Mouse (Mus musculus) naive thymus-derived CD4-positive, alpha-beta T cell, adult 2 months (primary cell): Measurements from ENCODE around the gene Eng.

ENCODE experiments used
- DNase-seq: peaks from one replicate; pipeline ENCODE4 v3.0.0-alpha.2; 2011; ENCODE audit warnings: low read depth

Gene Eng

DNA sequence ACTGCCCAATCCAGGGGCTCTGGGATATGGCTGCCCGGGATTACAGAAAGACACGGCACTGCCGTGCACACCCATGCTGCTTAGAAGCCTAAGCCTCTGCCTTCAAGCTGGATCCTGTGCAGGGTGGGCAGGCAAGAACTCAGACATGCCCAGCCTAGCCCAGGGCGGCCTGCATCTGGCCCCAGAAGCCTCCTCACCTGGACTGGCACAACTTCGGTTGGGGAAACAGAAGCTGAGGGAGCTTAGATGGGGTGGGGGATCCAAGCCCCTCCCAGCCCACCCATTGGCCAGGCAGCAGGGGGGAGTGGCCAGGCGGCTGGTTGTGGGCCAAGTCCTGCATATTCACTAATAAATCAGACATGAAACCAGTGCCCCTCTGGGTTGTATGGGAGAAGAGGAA lies 35.4 kb downstream of the Eng start:
- no peak for DNase-seq

- DNase-seq = no peak
Measured at GRCm38 (mm10) chr2:32682721-32683417, 36.5 kb downstream of the Eng start.

DNA sequence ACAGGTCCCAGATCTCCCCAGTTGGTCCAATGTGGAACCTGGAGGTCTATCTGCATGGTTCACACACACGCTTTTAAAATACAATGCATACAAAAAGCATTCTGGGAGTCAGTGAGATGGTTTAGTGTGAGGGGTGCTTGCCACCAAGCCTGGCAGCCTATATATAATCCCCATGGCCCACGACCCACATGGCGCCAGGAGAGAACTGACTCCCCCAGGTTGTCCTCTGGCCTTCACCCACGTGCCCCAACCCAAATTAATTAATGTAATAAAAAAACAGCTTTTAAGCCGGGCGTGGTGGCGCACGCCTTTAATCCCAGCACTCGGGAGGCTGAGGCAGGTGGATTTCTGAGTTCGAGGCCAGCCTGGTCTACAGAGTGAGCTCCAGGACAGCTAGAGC lies 37.3 kb downstream of the Eng start:
- no peak for DNase-seq

DNA sequence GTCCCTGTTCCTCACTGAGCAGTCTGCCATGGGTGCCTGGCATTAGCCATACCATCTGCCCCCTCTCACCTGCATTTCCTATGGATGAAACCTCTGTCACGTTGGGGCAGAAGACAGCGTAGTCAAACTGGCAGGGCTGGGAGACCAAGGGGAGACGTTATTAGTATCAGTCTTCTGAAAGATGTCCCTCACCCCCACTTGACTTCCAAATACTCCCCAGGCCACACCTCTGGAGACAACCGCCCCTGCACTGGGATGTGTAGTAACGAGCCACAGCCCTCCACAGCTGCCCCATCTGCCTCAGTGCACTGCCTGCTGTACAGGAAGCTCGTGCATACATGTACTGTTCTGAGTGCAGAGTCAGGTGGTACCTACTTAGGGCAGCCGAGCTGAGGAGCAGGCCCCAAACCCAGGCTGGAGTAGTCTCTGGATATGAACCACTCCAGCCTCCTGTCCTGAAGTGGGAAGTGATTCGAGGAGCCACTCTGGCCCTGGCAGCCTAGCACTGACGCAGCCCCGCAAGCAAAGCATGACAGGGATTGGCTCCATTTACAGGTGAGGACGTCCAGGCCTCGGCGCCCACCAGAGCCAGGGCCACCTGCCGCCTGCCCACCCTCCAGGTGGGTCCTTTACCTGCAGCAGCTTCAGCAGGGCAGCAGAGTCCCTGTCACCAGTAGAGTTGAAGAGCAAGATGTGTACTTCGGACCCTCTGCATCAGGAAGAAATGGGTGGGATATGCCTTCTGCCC lies 38.5 kb downstream of the Eng start:
- no peak for DNase-seq

- DNase-seq = no peak
Measured at GRCm38 (mm10) chr2:32685807-32686206, 39.4 kb downstream of the Eng start.

DNA sequence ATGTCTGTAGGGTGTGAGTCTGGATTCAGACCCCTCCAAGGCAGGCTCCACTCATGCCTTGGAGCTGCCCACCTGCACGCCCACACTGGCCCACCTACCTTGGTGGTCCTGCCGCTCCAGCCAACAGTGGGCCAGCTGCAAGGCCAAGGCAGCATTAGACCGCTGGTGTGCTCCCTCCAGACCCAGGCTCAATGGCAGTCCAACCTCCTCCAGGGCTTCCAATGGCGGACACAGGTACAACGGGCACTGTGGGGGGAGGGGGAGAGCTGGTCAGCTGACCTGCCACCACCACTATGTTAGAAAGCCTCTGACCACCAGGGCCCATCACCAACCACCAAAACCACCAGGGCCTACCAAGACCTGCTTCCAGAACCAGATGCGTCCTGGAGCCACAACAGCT lies 40.2 kb downstream of the Eng start:
- DNase-seq = no peak

DNA sequence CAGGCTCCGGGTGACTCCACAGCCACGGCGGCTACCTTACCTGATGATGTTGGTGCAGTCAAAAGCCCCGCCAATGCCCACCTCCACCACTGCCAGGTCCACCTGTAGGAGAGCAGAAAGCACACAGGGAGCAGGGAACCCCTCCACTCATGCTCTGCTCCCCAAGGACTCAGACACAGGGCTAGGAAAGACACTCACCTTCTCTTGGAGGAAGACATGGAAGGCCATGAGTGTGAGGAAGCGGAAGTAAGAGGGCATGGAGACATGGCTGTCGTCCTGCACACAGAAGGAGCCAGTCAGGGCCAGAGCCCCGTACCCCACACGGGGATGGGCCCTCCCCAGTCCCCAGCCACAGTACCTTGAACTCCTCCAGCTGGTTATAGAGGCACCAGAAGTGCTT lies 41.2 kb downstream of the Eng start:
- DNase-seq = no peak

DNA sequence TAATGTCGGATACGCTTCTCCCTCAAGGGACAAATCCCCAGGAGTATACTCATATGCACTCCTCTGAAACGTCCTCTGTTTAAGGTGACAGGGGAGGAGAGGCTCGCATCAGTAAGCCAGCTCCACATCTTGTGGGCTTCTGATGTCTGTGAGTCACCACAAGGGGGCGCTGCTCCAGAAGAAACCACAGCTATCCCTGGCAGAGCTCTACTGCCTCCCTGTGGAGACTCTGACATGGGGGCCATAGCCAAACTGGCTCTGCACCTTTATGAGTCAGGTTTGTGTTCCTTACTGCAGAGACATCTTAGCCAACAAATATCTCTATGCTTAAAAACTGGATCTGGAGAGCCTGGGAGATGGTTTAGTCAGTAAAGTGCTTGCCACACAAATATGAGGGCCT lies 43.0 kb downstream of the Eng start:
- DNase-seq = peak; percentile 96

DNA sequence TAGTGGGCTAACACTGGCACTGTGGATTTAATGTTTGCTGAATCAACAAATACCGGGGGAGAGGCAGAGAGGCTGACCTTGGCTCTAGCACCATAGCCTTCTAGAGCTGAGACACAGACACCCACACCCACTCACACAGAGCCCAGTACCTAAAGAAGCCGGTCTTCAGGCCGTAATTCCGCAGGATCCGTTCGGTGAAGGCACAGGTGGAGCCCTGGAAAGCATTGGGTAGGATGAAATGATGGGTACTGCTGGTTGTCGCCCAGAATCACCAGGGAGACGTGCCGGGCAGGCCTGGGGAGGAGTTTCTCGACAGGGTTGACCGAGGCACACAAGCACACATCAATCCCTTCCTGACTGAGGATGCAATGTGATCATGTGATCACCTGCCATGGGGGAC lies 44.6 kb downstream of the Eng start:
- DNase-seq = no peak

- no peak for DNase-seq
Measured at GRCm38 (mm10) chr2:32692496-32692895, 46.1 kb downstream of the Eng start.

DNA sequence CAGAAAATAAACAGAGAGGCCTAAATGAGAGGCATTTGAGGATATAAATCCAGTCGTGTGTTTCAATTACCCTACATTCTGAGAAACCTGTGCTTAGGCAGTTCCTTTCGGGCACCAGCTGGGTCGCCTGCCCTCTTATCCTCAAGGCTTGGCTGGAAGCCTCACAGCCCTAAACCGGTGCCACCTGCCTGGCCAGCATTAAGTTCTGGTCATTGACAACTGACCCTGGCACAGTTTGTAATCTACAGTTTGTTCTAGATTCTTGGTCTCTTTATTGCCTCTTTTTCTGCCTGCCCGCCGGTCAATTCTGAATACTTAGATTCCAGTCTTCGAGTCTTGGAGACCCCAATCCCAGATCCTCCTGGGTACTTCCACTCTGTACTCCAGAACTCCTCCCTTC lies 46.9 kb downstream of the Eng start:
- DNase-seq = no peak

DNA sequence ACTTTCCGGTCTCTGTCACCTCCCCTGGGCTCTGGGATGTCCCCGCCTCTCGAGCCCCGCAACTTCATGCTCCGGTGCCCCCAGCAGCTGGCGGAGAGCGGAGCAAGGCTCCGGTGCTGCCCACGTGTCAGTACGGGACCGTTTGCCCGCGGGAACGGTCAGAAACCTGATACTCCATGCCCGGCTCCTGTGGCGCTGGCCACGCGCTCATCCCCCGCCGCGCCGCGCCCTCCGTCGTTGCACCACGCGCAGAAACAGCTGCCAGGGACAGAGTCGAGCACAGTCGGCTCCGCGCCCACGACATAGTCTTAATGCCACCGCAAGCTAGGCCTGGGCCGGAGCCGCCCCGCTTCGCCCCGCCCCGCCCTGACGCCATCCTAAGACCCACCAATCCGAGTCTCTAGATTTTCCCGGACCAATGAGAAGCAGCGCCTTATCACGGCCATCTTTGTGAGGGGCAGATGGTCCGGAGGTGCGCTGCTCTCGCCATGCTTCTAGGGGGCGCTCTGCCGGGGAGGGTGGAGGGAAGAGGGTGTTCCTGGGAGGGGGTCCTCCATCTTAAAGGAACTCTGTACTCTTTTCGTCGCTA lies 47.5 kb downstream of the Eng start:
- DNase-seq = peak; percentile 99

GRCm38 (mm10) chr2:32694691-32695090 lies 48.3 kb downstream of the Eng start:
- DNase-seq = no peak

- no peak for DNase-seq
Measured at GRCm38 (mm10) chr2:32699680-32700079, 53.3 kb downstream of the Eng start.

DNA sequence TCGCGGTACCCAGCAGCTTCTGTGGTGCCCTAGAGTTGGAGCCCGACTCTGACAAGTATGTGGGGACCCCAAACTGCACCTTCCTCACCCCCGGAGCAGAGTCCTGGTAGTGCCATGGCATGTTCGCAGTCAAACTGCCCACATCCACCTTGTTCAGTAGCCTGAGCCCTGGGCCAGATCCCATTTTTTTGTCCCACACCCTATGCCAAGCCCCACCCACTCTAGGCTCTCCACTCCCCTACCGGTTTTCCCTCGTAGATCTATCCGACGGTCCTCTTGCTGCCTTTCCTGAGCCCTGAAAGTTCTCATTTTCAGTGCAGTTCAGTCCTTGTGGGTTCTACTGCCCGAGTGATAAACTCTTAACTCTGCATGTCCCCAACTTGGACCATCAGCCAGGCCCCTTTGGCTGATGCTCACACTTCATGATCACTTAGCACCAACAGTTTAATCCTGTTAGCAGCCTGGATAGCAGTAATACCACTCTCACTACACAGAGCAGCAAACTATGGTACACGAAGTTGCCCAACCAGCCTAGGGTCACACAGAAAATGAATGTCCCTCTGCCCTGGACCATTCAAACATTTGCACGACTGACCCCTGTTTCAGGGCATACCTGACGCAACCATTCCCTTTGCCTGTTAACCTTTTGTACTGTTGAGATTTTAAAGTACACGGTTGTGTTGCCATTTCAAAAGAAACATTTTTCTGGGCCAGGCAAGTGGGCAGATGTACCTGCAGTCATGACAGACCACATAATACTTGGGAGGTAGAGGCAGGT lies 54.8 kb downstream of the Eng start:
- no peak for DNase-seq

DNA sequence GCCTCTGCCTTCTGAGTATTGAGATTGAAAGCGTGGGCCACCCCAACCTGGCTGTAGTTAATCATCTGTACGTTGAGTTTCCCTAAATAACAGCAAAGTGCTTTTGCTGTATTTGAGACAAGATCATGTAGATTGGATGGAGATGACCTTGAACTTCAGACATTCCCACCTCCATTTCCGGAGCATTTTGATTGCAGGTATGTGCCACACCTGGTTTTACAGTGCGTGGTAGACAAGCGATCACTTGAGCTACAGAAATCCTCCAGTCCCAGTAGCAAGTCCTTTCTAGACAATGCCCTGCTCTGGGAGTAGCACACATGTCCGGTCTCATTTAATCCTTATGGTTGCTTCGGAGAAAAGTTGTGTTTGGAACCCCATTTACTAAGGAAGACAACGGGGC lies 56.7 kb downstream of the Eng start:
- no peak for DNase-seq

DNA sequence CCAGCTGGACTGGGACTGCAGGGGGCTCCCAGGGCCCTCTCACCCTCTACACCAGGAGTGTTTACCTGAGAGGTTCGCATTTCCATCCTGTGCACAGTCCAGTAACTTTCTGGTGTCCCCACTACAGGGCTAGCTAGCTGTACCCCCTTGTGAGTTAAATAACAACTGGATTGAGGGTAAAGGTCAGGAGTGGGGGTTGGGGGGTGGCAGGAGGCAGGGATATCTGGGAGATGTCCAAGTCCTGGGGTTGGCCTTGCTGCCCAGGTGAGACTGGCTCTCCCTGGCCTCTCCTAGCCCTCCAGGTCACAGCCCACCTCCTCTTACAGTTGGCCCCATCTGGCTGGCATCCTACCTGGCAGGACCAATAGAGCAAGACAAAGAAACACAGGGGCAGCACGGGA lies 57.6 kb downstream of the Eng start, which contains the start of gene Fpgs:
Gene Fpgs (minus strand): TSS at position 125 of the 401 bp plus-strand sequence.
- DNase-seq = no peak

DNA sequence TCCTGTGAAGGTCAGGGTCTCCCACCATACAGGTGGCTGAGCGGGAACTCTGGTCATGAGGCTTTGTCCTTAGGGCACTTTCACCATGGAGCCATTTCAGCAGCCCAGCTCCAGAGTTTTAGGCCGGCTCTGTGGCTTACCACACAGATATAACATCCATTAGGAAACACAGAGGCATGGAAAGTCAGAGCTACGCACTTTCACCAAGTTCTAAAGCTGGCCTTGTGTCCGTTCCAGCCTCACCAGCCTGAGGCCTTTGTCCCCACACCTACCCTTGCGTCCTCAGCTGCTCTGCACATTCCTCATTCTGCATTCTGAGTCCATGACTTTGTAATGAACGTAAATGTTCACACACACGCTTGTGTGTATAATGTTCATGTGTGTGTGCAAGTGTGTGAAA lies 58.6 kb downstream of the Eng start:
- no peak for DNase-seq

DNA sequence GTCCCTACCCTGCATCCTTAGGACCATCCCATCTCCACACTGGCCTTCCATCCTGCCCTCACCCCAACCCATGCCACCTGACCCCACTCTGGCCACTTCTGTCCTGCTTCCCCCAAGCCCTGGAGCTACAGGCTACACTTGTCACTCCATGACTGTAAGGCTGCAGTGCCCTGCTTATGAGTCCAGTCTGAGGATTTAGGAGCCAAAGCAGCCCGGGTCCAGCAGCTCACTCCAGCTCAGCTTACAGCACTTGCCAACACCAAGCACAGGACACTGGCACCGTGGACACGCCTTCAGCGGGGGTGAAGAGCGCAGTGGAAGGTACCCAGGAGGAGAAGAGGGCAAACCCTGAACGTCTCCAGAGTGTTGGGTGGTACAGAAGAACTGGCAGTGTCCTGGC lies 60.6 kb downstream of the Eng start:
- DNase-seq = no peak

GRCm38 (mm10) chr2:32708643-32709042 lies 62.2 kb downstream of the Eng start:
- peak; percentile 83 for DNase-seq

- no peak for DNase-seq
Measured at GRCm38 (mm10) chr2:32709521-32710137, 63.2 kb downstream of the Eng start.

DNA sequence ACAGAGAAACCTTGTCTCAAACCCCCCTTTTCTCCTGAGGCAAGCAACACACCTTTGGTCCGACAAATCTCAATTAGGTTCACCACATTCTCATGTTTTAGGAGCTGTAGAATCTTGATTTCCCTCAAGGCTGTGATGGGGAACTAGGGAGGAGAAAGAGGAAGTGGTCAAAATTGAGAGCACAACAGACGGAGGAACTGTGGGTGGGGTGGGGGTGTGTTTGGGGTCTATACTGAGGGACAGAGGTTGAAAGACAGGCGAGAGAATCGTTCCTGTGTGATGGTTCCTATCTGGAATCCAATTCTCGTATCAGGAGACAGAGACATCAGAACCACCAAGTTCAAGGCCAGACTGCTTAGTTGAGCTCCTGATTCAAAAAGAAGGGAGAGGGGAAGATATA lies 64.0 kb downstream of the Eng start:
- no peak for DNase-seq
